Mouse (Mus musculus) lung, postnatal 0 days (tissue): ENCODE data around the gene Mpeg1.

Source experiments
- CTCF ChIP-seq: IDR thresholded peaks from 2 replicates; pipeline ENCODE4 v1.5.1; 2016; ENCODE audit warnings: antibody characterized with exemption, mild to moderate bottlenecking
- EP300 ChIP-seq: IDR thresholded peaks from 2 replicates; pipeline ENCODE4 v1.6.1; 2016; ENCODE audit warnings: antibody characterized with exemption, mild to moderate bottlenecking, control low read depth

DNA sequence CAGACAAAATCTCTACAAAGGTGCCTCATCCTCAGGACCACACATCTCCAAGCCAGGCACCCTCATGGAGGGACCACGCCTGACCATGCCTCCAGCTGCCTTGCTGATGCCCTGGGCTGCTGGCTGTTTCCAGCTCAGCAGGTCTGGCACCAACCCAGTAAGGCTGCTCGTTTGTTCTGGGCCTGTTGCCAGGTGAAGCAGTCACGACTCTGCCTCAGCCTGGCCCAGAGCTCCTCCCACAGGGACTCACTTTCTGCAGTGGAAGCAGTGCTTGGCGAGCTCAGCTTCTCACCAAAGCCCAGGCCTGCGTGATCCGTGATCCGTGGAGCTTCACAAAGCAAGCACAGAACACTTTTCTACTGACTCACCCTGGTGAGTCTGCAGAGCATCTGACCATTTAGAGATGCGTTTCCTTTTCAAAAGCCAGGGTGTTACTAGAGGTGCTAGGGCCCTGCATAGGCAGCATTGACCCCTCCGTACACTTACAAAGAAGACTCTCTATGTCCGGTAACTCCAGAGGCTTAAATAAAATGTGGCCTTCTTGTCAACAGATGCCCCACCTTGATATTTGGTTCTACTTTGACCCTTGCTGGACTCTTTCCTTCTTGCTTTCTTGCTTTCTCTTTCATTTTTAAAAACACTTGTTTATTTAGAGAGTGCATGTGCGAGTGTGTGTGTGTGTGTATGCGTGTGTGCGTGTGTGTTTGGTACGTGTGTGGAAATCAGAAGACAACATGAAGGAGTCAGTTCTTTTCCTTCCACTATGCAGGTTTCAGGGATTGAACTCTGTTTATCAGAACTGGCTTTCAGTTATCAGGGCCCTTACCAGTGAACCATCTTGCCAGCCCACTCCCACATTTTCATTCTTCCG lies 15.0 kb downstream of the Mpeg1 start:
- no peak for TF ChIP-seq CTCF
- no peak for TF ChIP-seq EP300
